Mouse (Mus musculus) T-cell, adult 2 months (primary cell): ENCODE measurements around the gene Wfs1.
"Not testable (repeated sequence)": the region's sequence is repeated elsewhere in the genome, so short reads cannot be mapped to it uniquely, and the experiment has no call there.

ENCODE experiments used
- DNase-seq: peaks from one replicate; pipeline ENCODE4 v3.0.0; 2022; ENCODE audit warnings: low spot score

Gene Wfs1

GRCm38 (mm10) chr5:36988781-36989624 lies at the start of gene Wfs1:
Gene Wfs1, minus strand, starts transcription at chr5:36989205.
- DNase-seq: peak; percentile 91

GRCm38 (mm10) chr5:37036884-37037283 lies 47.9 kb upstream of the Wfs1 start:
- peak; percentile 59 for DNase-seq

GRCm38 (mm10) chr5:37035896-37036295 lies 46.9 kb upstream of the Wfs1 start:
- no peak for DNase-seq

GRCm38 (mm10) chr5:37035192-37035591 lies 46.2 kb upstream of the Wfs1 start:
- no peak for DNase-seq

- DNase-seq: no peak
Measured at GRCm38 (mm10) chr5:37030753-37031152, 41.7 kb upstream of the Wfs1 start.

GRCm38 (mm10) chr5:37029326-37029905 lies 40.4 kb upstream of the Wfs1 start:
- DNase-seq: no peak

GRCm38 (mm10) chr5:37028486-37029311 lies 39.7 kb upstream of the Wfs1 start:
- DNase-seq: peak; percentile 29

- no peak for DNase-seq
Measured at GRCm38 (mm10) chr5:37028104-37028485, 39.1 kb upstream of the Wfs1 start.

GRCm38 (mm10) chr5:37027701-37028100 lies 38.7 kb upstream of the Wfs1 start:
- DNase-seq: no peak

- no peak for DNase-seq
Measured at GRCm38 (mm10) chr5:37017222-37017621, 28.2 kb upstream of the Wfs1 start.

- peak; percentile 17 for DNase-seq
Measured at GRCm38 (mm10) chr5:37015612-37016310, 26.8 kb upstream of the Wfs1 start.

- DNase-seq: no peak
Measured at GRCm38 (mm10) chr5:37010666-37011317, 21.8 kb upstream of the Wfs1 start.

- not testable (repeated sequence) for DNase-seq
Measured at GRCm38 (mm10) chr5:37009761-37010160, 20.8 kb upstream of the Wfs1 start.

- peak; percentile 60 for DNase-seq
Measured at GRCm38 (mm10) chr5:37002001-37002400, 13.0 kb upstream of the Wfs1 start.

GRCm38 (mm10) chr5:37001002-37001401 lies 12.0 kb upstream of the Wfs1 start:
- DNase-seq: no peak

GRCm38 (mm10) chr5:36997996-36998395 lies 9.0 kb upstream of the Wfs1 start:
- peak; percentile 40 for DNase-seq

- DNase-seq: peak; percentile 56
Measured at GRCm38 (mm10) chr5:36996410-36996809, 7.4 kb upstream of the Wfs1 start.

- no peak for DNase-seq
Measured at GRCm38 (mm10) chr5:36990631-36991350, 1.8 kb upstream of the Wfs1 start.

GRCm38 (mm10) chr5:36990196-36990595 lies 1.2 kb upstream of the Wfs1 start:
- no peak for DNase-seq

- peak; percentile 20 for DNase-seq
Measured at GRCm38 (mm10) chr5:36989625-36989977, 596 bp upstream of the Wfs1 start.
